Mouse (Mus musculus) layer of hippocampus, postnatal 10 days (tissue): ENCODE data around the gene R3hdml. TPM values are rescaled to one million over a fixed set of nuclear protein-coding genes. Genes with fewer than 3 reads are reported as not detected.

ENCODE experiments used
- DNase-seq, 2 experiments: peaks; one replicate each; pipeline ENCODE4 v3.0.0; 2021; ENCODE audit warnings: low spot score in 2 of 2
- total RNA-seq, 2 experiments: library from RNA; stranded (reverse); gene quantifications; 2 replicates each; pipeline ENCODE4 v1.2.3; 2021

Gene R3hdml
- total RNA-seq, 2 experiments from 2014 or later, result 0.51 to 0.55 TPM

DNA sequence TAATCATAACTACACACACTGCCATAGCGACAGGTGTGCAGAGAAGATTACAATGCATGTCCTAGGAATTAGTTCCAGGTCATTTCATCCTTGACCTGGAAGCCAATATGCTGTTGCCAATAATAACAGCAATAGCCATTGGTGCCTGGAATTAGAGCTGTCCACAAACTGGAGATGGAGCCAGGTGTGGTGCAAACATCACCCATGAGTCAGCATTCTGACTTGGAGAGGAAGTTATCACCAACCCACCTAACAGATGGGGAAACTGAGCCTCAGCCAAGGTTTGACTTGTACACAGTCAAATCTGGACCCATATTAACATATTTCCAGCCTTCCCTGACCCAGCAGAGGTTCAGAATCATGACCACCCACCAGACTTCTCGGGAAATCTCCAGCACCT, 46.3 kb downstream of the R3hdml start:
- DNase-seq, result no peak

DNA sequence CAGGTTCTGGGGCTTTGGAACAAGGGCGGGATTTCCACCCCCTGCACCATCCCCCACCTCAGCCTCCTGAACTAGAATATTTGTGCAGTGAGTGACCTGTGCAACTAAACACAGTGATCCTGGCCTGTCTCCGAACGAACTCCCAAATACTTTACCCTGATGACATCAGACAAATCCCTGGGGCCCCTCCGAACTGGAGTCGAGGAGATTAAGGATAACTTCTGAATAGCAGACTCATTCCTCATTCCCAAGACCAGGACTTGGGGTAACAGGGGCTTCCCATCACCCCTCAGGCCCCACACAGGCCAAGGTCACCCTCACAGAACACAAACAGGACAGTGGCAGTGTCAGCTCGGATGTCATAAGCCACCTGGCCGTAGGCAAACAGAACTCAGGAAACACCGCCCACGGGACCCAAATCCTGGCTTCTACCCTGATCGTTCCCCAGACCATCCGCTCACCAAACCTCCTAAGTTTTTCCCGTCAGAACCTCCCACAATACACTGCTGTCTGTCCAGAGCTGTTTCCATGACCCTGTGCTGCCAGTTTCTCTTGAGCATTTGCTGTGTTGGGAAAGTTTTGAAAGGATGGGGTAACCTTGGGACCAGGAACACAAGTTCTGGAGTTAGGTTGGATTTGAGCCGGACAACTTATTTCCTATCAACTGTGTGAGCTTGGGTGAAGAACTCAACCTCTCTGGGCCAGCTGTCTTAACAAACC, 47.4 kb downstream of the R3hdml start:
- no peak for DNase-seq

DNA sequence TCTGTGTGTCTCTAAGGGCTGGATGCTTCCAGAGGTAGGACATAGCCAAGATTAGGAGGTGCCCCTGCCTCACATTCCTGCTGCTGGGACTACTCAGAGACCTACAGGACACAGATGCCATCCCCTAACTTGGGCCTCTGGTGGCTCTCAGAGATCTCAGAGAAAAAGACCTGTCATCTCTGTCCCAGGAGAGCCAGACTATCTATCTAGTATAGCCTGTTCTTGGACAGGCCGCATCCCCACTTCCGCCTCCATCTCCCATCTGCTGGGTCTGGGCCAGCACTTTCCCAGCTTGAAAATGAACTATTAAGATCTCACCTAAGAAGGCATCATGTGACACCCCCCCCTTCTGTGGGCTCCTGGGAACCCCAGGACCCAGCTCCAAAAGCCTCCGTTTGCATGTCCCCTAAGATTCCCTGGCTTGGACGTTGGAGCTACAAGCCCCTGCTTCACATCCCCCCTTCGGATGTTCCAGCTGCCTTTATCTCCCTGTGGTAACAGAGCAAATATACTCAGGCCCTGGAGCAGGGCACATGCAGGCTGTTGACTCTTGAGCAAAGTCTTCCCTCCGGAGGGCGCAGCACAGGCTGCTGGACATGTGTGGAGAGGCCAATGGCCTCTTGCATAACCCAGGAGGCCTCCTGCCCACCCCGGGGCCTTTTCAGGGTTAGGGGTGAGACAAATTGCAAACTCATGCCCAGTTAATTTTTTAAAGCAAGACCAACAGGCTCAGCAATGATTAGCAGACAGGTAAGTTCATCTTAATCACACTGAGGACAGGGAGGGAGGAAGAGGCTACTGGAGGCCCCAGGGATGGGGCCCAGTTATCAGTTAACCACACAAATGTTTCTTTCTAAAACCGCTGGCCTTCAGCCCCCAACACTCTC, 48.4 kb downstream of the R3hdml start:
- no peak for DNase-seq

DNA sequence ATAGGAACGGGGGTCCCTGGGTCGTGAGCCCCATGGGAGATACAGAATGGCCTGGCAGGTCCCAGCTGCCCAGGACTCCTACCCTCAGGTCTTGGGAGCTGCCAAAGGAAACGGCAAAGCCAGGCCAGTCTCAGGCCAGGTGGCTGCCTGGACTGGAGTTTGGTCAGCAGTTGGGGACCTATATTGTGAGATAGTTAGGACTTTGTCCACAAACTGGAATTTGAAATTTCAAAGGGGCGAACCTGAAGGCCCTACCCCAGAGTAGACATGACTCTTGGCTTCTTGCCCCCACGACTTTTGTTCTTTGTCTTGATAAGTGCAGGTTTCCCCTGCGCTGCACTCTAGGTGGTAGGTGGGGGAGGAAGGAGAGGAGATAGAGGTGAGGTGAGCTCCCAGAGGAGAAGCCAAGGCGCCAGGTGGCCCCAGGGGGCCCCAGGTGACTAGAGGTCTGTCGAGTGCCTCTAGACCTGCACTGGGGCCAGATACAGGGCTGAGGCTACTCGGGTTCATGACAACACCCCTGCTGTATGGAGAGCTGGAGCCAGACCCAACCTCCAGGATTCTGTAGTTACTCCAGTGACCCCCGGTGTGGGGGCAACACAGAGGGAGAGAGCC, 49.6 kb downstream of the R3hdml start:
- no peak for DNase-seq

DNA sequence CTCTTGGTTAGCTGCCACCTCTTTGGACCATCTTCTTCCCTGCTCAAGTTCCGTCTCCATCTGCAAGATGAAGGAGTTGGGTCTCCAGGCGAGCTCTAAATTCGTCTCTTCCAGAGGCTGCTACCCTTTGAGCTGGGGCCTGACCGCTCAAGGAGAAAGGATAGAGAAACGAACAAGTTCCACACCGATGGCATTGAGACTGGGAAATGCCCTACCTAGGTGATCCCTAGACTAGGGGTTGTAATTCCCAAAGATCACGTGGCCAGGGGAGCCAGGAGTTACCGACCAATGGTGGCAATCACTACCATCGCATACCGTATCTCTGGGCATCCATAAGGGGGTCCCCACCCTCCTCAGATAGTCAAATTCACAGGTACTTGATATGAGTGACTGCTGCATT, 50.6 kb downstream of the R3hdml start:
- no peak for DNase-seq

DNA sequence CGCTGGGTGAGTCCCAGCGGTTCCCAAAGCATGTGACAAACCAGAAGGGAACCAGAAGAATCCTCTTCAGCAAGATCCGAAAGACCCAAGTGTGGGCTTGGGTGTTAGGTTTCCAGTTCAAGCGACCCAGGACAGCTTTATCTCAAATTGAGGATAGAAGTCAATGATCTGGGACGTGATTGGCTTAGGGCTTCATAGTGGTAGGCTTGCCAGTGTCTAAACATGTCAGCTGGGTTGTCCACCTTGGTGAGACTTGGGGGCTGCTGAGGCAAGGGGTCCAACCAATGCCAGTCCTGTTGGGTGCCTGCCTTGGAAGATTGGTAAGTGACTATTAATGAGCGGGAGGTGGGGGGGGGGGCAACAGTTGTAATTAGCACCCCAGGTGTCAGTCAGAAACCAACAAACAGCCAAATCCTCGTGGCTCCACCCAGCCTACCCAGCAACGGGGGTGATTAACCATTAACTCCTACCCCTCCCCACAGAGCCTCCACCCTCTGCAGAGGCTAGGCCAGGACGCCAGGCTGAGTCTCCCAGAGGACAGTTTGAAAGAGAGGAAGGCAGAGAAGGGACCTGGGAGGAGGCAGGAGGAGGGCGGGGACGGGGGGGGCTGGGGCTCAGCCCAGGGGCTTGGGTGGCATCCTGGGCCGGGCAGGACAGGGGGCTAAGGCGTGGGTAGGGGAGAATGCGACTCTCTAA, 54.7 kb downstream of the R3hdml start:
- DNase-seq, result no peak

DNA sequence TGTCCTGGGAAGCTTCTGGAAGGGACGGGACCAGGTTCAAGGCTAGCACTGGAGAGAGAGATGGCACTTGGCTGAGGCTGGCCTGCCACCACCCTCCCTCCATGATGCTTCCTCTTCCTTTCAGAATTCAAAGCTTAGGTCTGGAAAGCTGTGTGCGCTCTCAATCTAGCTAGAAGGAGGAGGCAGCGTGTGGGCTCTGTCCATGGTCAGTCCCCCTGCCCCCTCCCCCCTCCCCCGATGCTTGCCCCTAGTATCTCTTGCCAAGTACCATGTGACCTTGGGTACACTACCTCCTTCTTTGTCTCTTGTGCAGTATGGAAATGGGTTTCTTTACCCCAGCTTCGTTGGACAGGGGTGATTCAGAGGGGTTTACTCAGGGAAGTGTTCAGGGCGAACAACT, 56.7 kb downstream of the R3hdml start:
- no peak for DNase-seq

DNA sequence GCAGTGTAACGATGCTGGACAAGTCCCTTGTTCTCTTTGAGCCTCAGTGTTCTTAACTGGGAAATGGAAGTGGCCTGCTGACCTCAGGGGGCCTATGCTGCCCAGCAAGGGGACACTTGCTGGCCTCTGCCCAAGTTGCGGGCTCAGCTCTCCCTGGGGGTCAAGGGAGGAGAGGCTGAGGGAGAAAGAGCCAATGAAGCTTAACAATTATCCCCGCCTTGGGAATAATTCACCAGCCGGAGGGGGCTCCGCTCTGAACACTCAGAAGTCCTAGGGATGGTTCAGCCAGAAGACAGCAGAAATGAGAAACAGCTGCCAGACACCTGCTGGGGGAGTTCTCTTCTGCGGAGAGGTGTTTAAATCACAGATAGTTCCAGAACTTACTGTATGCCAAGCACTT, 57.7 kb downstream of the R3hdml start:
- no peak for DNase-seq

Other genes starting within 250 kb of the R3hdml start
- gene Jph2, start 94.3 kb upstream of the R3hdml start, total RNA-seq, result 1 to 10 TPM in 1 of 2 experiments, under 1 TPM in 1; 0.78 to 1.0 TPM
- 10 to 100 TPM; 16.7 to 18.8 TPM for gene Oser1, start 67.6 kb upstream of the R3hdml start, total RNA-seq
- gene Gdap1l1, start 53.8 kb upstream of the R3hdml start, total RNA-seq, result 100 to 1,000 TPM in 1 of 2 experiments, 10 to 100 TPM in 1; 89.7 to 103 TPM
- 10 to 100 TPM; 17.9 to 18.8 TPM for gene Fitm2, start 19.7 kb upstream of the R3hdml start, total RNA-seq
- not detected for gene Hnf4a, start 14.5 kb downstream of the R3hdml start, total RNA-seq
- 10 to 100 TPM; 51.4 to 51.8 TPM for gene Ttpal, start 110.0 kb downstream of the R3hdml start, total RNA-seq
- 100 to 1,000 TPM; 168 to 196 TPM for gene Serinc3, start 152.8 kb downstream of the R3hdml start, total RNA-seq
- 10 to 100 TPM; 75.4 to 87.8 TPM for gene Pkig, start 166.1 kb downstream of the R3hdml start, total RNA-seq